Mouse (Mus musculus) hematopoietic multipotent progenitor cell, adult 10-12 weeks (in vitro differentiated cells): Measurements from ENCODE around the gene Gm13199. TPM values are rescaled to one million over a fixed set of nuclear protein-coding genes. Genes with fewer than 3 reads are reported as not detected.

ENCODE experiments used
- polyA plus RNA-seq: library from polyadenylated mRNA; stranded (reverse); fragments of >175 nt; gene quantifications from 2 replicates; pipeline ENCODE4 v1.2.3, GENCODE M21; 2012; ENCODE audit warnings: low replicate concordance

Gene Gm13199
- 0.36 TPM in 1 of 2 replicates, not detected in the other for polyA plus RNA-seq

DNA sequence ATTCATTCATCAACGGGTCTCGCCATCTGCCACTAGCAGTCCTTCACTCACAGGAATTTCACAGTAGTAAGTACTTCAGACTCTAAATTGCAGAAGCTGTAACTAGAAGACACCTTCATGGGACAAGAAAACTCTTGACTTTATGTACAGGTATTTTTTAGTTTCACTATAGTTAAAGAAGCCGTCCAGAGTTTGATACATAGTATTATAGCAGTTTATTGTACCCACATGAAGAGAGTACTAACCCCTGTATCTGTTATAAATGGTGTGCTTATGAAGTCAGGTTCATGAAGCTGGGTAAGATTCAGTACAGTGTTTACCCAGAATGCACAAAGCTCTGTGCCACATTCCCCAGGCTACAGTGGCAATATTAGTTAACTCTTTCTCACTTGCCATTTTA lies at the start of gene Gm13199:
Gm13199 (minus strand) TSS at position 101 of the 400 bp plus-strand sequence.

GRCm38 (mm10) chr2:5894843-5895570 lies 32.3 kb upstream of the Gm13199 start, which contains the start of gene Sec61a2:
TSS of gene Sec61a2 (minus strand) at chr2:5895432.

GRCm38 (mm10) chr2:5844873-5845631 lies 17.7 kb downstream of the Gm13199 start, which contains the start of the genes Nudt5 and Cdc123:
TSS of gene Nudt5 (plus strand) at chr2:5845019.
TSS of gene Cdc123 (minus strand) at chr2:5845164.

Other genes with a start within 250 kb of the Gm13199 start
- 17.7 and 108 TPM in 2 replicates for gene Camk1d, start 148.4 kb downstream of the Gm13199 start, polyA plus RNA-seq
- 1.6 and 8.1 TPM in 2 replicates for gene Nudt5, start 17.9 kb downstream of the Gm13199 start, polyA plus RNA-seq
- gene Cdc123, start 17.8 kb downstream of the Gm13199 start, polyA plus RNA-seq, result 12.3 and 64.7 TPM in 2 replicates
- gene Sec61a2, start 32.5 kb upstream of the Gm13199 start, polyA plus RNA-seq, result 1.6 and 2.3 TPM in 2 replicates
- gene Dhtkd1, start 79.9 kb upstream of the Gm13199 start, polyA plus RNA-seq, result 0.17 TPM in 1 of 2 replicates, not detected in the other
- 2.3 and 8.4 TPM in 2 replicates for gene Upf2, start 88.5 kb upstream of the Gm13199 start, polyA plus RNA-seq